Mouse (Mus musculus): ENCODE data around the gene Psg17.
"Not testable (repeated sequence)": the region's sequence is repeated elsewhere in the genome, so short reads cannot be mapped to it uniquely, and the experiment has no call there.

The Psg17 gene

DNA sequence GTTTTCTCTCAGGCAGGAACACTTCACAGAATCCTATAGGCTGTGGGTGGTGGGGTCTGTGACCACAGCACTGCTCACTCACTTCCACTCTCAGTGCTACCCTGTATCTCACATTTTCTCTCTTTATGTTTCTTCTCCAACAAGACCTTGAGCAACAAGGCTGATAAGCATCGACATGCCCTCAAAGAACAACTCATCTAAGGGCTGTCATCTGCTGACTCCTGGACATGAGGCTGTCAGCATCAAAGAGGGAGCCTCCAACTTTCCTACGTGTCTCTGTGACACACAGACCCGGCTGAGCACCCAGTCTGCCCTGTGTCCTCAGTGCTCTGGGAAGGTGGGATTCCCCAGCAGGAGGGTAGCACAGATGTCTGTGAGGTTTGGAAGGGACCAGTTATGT, at the start of gene Psg17:
Gene Psg17 (minus strand): TSS at position 101 of the 400 bp plus-strand sequence.
- no peak for TF ChIP-seq GATA4 (IDR thresholded peaks at IDR 0.05; ENCODE audit: insufficient replicate concordance, low read length)

DNA sequence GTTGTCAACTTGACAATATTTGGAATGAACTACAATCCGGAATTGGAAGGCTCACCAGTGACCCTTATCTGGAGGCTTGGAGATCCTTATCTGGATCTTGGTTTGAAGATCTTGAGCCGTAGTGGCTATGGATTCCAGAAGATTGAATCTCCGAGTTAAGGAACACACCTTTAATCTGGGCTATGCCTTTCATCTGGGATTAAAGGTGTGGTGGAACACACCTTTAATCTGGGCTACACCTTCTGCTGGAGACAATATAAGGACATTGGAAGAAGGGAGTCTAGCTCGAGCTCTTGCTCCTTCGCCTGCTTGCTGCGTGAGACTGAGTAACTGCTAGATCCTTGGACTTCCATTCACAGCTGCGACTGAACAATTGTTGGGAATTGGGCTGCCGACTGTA, 49.6 kb upstream of the Psg17 start, which contains the start of gene Pglyrp1:
Gene Pglyrp1 (plus strand): TSS at position 301 of the 400 bp plus-strand sequence.
- TF ChIP-seq GATA4 (IDR thresholded peaks at IDR 0.05; ENCODE audit: insufficient replicate concordance, low read length): not testable (repeated sequence)

DNA sequence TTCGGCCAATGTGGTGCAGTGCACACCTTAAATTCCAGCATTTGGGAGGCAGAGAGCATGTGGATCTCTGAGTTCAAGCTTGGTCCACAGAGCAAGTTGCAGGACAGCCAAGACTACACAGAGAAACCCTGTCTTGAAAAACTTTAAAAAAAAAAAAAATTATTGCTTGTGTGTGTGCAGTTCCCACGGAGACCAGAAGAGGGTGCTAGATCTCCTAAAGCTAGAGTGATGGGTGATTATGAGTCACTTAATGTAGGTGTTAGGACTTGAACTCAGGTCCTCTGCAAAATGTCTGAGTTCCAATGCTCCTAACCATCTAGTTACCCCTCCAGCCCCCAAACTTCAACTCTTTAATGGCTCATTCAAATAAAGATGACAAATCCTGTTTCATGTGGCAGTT, 47.1 kb upstream of the Psg17 start:
- no peak for TF ChIP-seq GATA4 (IDR thresholded peaks at IDR 0.05; ENCODE audit: insufficient replicate concordance, low read length)

DNA sequence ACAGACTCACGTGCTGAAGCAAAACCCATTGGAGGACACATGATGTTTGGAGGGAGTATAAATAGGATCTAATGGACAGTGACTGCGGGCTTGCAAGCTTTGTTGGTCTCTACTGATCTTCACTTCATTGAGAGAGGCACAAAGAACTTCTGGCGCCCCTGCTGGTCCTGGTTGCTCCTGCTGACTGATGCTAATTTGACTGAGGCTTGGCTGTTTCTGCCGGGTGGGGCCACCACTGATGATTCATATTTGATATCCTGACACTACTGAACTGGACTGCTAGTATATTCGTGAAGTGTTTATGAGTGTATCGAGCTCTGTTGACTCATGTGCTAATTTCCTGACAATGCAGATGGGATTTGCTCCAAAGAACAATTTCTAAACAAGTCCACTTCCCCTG, 41.4 kb upstream of the Psg17 start:
- TF ChIP-seq GATA4 (IDR thresholded peaks at IDR 0.05; ENCODE audit: insufficient replicate concordance, low read length): no peak

DNA sequence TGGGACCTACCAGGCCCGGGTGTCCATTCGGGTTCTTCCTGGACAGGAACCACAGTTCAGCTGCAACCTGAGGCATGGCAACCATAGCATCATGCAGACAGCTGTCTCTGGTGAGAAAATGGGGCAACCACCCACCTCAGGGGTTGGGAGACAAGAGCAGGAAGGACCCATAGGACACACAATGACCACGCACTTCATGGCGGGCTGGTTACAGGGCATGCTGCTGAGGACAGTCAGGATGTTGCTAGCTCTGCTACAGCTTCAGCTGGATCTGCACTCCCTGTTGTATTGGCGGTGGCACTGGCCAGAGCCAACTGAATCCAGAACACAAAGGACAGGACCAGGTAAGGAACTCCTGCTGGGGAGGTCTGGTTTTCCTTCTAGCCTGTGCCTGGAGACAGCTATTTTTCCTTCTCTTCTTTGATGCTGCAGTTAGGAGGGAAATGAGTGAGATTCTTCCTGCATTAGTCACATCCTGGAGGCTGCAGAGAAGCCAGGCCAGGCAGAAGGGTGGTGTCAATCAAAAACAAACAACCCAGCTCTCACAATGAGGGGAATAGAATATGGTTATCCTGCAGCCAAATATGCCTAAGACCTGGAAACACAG, 37.0 kb upstream of the Psg17 start:
- TF ChIP-seq GATA4 (IDR thresholded peaks at IDR 0.05; ENCODE audit: insufficient replicate concordance, low read length): no peak

DNA sequence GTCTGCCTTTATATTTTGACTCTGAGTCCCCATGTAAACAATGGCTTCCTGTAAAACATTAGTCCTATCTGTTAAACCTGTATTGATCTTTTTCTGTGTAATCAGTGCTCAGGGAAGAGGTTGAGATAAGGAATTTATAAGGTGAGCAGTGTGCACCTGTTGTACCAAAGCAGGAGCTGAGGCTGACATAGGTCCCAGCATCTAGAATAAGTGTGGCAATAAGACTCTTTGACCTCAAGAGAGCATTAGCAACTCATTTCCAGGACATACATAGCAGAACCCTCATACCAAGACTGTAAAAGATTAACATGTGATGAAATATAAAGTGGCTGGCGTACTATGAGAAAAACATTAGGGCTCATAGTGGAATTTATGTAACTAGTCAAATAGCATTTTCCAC, 27.0 kb upstream of the Psg17 start:
- no peak for TF ChIP-seq GATA4 (IDR thresholded peaks at IDR 0.05; ENCODE audit: insufficient replicate concordance, low read length)

DNA sequence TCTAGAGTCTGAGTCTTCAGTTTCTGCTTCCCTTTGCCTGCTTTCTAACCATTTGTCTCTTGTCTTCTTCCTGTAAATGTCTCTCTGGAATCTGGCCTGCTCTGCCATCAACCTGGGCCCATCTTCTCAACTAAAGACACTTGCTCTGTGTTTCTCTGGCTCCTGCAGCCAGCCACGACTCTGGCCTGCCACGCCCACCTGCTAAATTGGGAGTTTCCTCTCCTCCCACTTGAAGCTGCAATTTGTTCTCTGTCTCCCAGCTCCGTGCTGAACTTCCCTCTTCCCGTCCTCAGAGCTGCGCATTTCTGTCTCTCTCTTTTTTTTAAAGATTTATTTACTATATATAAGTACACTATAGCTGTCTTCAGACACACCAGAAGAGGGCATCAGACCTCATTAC, 23.4 kb upstream of the Psg17 start:
- TF ChIP-seq GATA4 (IDR thresholded peaks at IDR 0.05; ENCODE audit: insufficient replicate concordance, low read length): no peak

DNA sequence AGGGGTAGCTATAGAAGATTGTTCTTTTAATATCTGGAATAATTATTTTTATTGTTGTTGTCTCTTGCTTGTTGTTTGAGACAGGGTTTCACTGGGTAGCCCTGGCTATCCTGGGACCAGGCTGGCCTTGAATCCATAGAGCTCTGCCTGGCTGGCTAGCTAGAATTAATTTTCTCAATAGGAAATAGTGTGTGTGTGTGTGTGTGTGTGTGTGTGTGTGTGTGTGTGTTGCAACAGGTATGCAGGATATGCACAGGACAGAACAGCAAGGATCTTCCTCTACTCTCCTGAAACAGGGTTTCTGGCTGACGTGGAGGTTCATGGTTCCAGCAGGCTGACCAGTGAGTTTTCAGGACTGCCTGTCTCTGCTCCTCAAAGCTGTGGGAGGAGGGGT, 19.8 kb upstream of the Psg17 start:
- no peak for TF ChIP-seq GATA4 (IDR thresholded peaks at IDR 0.05; ENCODE audit: insufficient replicate concordance, low read length)

DNA sequence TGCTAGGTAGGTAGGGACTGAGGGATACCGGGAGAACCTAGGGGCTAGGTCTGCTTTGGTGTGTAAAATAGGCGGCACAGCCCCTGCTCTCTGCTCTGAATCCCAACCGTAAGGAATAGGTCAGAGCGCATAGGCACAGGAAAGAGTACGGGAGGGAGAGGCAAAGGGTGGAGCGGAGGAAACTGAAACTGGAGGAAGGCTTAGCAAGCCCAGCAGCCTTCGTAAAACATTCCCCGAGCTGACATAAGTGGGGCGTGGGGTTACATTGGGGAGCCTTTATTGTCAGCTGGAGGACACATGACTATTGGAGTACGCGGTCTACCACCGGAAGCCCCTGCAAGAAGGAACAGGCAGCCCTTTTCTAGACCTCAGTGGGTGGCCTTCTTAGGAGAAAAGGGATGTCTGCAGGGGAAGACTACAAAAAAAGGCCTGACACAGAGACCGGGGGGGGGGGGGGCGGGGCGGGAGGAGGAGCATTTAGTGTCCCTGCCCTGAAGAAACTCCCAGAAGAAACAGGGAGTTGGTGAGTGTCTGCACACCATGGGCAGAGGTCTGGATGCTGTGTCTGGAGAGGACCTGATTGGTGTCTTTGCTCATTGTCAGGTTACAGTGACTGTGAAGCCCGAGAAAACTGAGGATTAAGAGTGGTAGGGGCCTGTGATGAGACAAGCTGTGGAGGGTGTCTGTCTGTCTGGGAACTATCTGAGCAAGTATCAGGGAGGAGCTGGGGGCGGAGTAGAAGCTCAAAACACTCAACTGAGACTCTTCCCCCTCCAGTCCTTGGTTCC, 19.2 kb upstream of the Psg17 start:
- no peak for TF ChIP-seq GATA4 (IDR thresholded peaks at IDR 0.05; ENCODE audit: insufficient replicate concordance, low read length)

DNA sequence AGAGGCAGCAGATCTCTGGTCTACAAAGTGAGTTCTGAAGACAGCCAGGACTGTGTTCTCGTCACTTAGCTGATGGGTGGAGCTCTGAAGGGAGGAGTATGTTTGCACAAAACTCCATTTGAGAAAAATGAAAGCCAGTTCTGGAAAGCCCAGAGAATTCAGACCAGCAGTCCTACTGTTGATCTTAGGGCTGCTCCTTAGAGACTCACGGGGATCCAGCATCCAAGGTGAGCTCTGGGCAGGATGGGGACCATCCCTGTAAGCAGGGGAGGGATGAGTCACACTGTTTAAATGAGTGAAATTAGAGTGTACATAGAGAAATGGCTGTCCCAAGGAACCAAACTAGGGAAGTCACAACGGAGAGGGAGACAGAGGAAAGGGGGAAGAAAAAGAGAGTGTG, 18.5 kb upstream of the Psg17 start, which contains the start of gene Mill2:
Gene Mill2 (plus strand): TSS at position 102 of the 400 bp plus-strand sequence.
- TF ChIP-seq GATA4 (IDR thresholded peaks at IDR 0.05; ENCODE audit: insufficient replicate concordance, low read length): no peak

DNA sequence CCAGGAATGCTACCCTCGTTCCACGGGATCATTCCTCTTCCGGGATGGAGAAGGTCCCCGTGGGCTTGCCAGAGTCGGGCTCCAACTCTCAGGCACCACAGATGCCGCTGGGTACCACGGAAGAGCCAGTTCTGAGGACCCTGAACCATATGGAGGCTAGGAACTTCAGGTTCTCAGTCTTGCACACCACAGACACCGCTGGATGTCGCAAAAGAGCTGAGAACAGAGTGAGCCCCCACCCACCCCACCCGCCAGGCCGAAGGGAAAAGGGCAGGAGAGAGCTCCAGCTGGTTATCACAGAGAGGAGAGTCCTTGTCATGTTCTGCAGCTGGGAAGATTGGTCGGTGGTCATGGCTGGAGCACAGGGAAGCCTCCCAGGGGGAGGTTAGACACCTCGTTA, 10.9 kb upstream of the Psg17 start:
- TF ChIP-seq GATA4 (IDR thresholded peaks at IDR 0.05; ENCODE audit: insufficient replicate concordance, low read length): no peak

DNA sequence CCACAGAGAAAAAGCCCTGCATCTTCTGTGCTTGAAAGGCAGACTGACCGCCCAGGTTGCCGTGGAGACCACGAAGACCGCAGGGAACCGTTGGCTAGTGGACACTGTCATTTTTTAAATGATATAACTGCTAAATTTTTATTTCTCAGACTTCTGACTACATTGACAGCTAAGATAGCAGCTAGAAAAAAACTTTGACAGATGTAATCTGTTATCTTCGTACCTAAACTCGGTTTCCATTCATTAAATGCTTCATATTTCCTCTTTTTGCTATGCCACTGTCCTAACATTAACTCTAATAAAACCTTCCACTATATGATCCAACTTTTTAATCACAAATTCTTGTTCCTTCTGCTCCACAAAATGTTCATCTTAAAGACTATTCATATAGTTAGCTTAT, 8.1 kb upstream of the Psg17 start:
- no peak for TF ChIP-seq GATA4 (IDR thresholded peaks at IDR 0.05; ENCODE audit: insufficient replicate concordance, low read length)

DNA sequence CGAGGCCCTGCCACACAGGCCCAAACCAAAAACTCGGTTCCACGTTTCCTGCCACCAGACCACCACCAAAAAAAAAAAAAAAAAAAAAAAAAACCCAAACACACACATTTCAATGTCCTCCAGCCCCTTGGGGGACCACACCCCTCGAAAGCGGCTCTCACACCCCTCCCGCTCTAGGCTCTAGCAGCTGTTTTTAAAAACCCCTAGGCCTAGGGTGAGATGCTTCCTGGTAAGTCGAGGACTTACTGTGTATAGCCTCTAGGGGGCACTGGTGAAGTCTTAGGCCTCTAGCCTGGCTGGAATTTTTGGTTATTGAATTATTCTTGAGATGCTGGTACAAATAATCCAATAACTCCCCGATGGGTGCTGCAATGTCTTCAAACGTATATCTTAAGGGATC, 7.2 kb upstream of the Psg17 start:
- no peak for TF ChIP-seq GATA4 (IDR thresholded peaks at IDR 0.05; ENCODE audit: insufficient replicate concordance, low read length)

DNA sequence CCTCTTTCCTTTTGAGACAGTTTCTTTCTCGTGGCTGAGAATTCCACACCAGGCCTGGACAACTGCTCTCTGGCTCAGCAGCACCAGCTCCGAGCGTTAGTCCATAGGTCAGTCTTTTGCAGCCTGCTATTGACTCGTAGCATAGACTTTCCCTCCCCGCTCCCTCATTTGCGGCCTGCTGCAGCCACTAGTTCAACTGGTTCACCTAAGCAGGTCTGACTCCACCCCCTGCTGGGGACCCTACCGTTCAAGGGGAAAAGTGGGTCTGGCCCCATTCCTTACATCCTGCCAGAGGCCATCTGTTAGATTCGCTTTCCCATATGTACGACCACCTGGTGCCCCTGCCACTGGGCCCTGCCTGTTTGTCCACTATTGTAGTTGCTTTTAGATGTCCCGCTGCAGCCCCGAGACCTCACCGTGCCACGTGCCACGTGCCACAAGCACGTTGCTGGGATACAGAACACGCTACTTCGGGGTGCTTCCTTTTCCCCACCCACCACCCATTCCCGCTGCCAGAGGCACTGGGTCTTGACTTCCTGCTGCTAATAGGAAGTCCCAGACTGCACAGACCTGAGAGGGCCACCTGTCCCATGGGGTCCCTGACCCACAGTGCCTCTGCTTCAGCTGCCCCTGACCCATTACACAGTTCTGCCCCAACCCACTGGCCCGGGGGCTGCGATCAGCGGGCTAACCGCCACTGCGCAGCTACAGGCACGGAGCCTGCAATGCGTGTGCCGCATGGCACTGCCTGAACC, 6.6 kb upstream of the Psg17 start:
- TF ChIP-seq GATA4 (IDR thresholded peaks at IDR 0.05; ENCODE audit: insufficient replicate concordance, low read length): no peak

DNA sequence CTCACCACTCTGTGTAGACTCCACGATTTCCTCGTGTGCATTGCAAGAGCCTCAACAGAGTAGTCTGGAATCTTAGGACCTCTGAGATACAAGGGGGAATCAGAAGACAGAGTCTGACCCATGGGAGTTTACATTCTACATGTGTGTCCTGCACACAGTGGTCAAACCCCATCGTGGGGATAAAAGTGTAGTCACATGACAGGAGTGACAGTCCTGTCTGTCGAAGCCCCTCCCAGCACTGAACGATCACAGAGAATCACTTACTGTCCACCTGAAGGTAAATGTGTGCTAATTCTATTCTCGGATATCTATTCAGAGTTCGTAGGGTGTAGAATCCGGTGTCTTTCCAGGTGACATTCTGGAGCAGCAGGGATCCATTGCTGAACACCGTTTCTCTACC, 3.1 kb downstream of the Psg17 start:
- TF ChIP-seq GATA4 (IDR thresholded peaks at IDR 0.05; ENCODE audit: insufficient replicate concordance, low read length): no peak

DNA sequence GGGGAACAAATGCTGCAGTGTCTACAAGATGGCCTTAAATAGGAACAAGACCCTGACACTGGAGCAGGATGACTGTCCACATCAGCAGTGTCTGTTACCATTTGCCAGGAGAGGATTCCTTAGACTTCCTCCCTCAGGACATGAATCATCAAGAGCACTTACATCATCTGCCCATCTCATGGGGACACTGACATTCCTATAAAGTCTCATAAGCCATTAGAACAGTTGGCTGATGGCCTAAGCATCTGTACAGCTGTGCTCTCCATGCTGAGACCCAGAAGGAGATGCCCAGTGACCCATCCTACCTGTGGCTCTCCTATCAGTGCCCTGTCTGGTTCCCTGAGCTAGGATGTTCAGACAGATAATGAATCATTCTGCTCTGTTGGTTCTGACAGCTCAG, 17.9 kb downstream of the Psg17 start:
- TF ChIP-seq GATA4 (IDR thresholded peaks at IDR 0.05; ENCODE audit: insufficient replicate concordance, low read length): no peak

All from liver, adult (tissue).